Mouse (Mus musculus): ENCODE data around the gene Clpp. TPM values are rescaled to one million over a fixed set of nuclear protein-coding genes. Genes with fewer than 3 reads are reported as not detected.

Gene Clpp
- polyA plus RNA-seq, 1 experiment from 2014 or later, result 177 TPM

GRCm38 (mm10) chr17:56988921-56989430 is 1.1 kb upstream of the Clpp start:
- Histone ChIP-seq H3K9me3 (replicated peaks) (no peaks in the 10 kb centered on the region), H3K4me2 (peak overlapping the region; percentile 81), H3K36me3 (peaks cover 18% of the 10 kb centered on the region), H3K27me3 (replicated peaks) (no peaks in the 10 kb centered on the region), H3K27ac (replicated peaks) (peak overlapping the region; percentile 86), H3K4me3 (replicated peaks) (peak overlapping the region; percentile 91), H3K9ac (replicated peaks) (peak overlapping the region; percentile 89; the same call in 1 of the 2 replicates), H3K4me1 (peaks cover 22% of the 10 kb centered on the region)
- 69% methylated on average over 7 of the region's 7 CpGs for whole genome bisulfite sequencing
- ATAC-seq (ENCODE audit: low FRiP score), result no peak

- Histone ChIP-seq H3K9ac (replicated peaks) (peak overlapping the region; percentile 89), H3K27me3 (replicated peaks) (no peaks in the 10 kb centered on the region), H3K4me2 (peak overlapping the region; percentile 81), H3K36me3 (peaks cover 24% of the 10 kb centered on the region), H3K27ac (replicated peaks) (peak overlapping the region; percentile 86), H3K4me3 (replicated peaks) (peak overlapping the region; percentile 91), H3K9me3 (replicated peaks) (no peaks in the 10 kb centered on the region), H3K4me1 (peaks cover 22% of the 10 kb centered on the region)
- WGBS, result 2% methylated on average over 25 of the region's 25 CpGs
- ATAC-seq (ENCODE audit: low FRiP score), result peak; percentile 94
Observed at GRCm38 (mm10) chr17:56989467-56990114, 514 bp upstream of the Clpp start.

GRCm38 (mm10) chr17:56990966-56991365 is 861 bp downstream of the Clpp start:
- 77% methylated on average over 2 of the region's 2 CpGs for WGBS
- no peaks in the 10 kb centered on the region for H3K9me3 ChIP-seq (replicated peaks)
- peaks cover 37% of the 10 kb centered on the region for H3K36me3 ChIP-seq
- H3K27me3 ChIP-seq (replicated peaks), result no peaks in the 10 kb centered on the region
- peak overlapping the region; percentile 91 for H3K4me3 ChIP-seq (replicated peaks)
- H3K9ac ChIP-seq (replicated peaks), result peak overlapping the region; percentile 89
- H3K27ac ChIP-seq (replicated peaks), result no peak overlapping the region
- no peak for ATAC-seq (ENCODE audit: low FRiP score)
- H3K4me1 ChIP-seq, result peaks cover 22% of the 10 kb centered on the region
- H3K4me2 ChIP-seq, result peak overlapping the region; percentile 81

- Histone ChIP-seq H3K4me1 (peaks cover 39% of the 10 kb centered on the region), H3K9ac (replicated peaks) (no peak overlapping the region), H3K4me2 (no peak overlapping the region), H3K27me3 (replicated peaks) (no peaks in the 10 kb centered on the region), H3K9me3 (replicated peaks) (no peaks in the 10 kb centered on the region), H3K36me3 (peaks cover 47% of the 10 kb centered on the region), H3K4me3 (replicated peaks) (no peak overlapping the region), H3K27ac (replicated peaks) (no peak overlapping the region)
- WGBS, result 94% methylated on average over 8 of the region's 8 CpGs
- no peak for ATAC-seq (ENCODE audit: low FRiP score)
Observed at GRCm38 (mm10) chr17:56995046-56995445, 4.9 kb downstream of the Clpp start.

- Histone ChIP-seq H3K9me3 (replicated peaks) (no peaks in the 10 kb centered on the region), H3K9ac (replicated peaks) (no peak overlapping the region), H3K27ac (replicated peaks) (no peak overlapping the region), H3K4me2 (peak overlapping the region; percentile 78), H3K27me3 (replicated peaks) (no peaks in the 10 kb centered on the region), H3K36me3 (peaks cover 55% of the 10 kb centered on the region), H3K4me3 (replicated peaks) (peak overlapping the region; percentile 84; the same call in 1 of the 2 replicates), H3K4me1 (peaks cover 31% of the 10 kb centered on the region)
- ATAC-seq (ENCODE audit: low FRiP score), result no peak; the same call in 1 of the 2 replicates
- 77% methylated on average over 2 of the region's 2 CpGs for WGBS
Observed at GRCm38 (mm10) chr17:56996506-56996905, 6.4 kb downstream of the Clpp start.

- WGBS, result under 1% methylated on average over 38 of the region's 38 CpGs
- Histone ChIP-seq H3K9me3 (replicated peaks) (no peaks in the 10 kb centered on the region), H3K4me1 (peaks cover 28% of the 10 kb centered on the region), H3K9ac (replicated peaks) (peak within 1 kb of the TSS; percentile 78), H3K4me3 (replicated peaks) (peak within 1 kb of the TSS; percentile 84), H3K36me3 (peaks cover 56% of the 10 kb centered on the region), H3K27me3 (replicated peaks) (no peaks in the 10 kb centered on the region), H3K4me2 (peak within 1 kb of the TSS; percentile 78), H3K27ac (replicated peaks) (peak within 1 kb of the TSS; percentile 90)
- peak; percentile 97 for ATAC-seq (ENCODE audit: low FRiP score)
Observed at GRCm38 (mm10) chr17:56997029-56997667, 7.0 kb downstream of the Clpp start, which contains the start of gene Alkbh7. Alkbh7 (plus strand) TSS chr17:56997339.

GRCm38 (mm10) chr17:56999414-56999813 is 9.3 kb downstream of the Clpp start:
- H3K9me3 ChIP-seq (replicated peaks), result no peaks in the 10 kb centered on the region
- H3K36me3 ChIP-seq, result peaks cover 55% of the 10 kb centered on the region
- H3K27me3 ChIP-seq (replicated peaks), result no peaks in the 10 kb centered on the region
- no peak overlapping the region for H3K4me2 ChIP-seq
- ATAC-seq (ENCODE audit: low FRiP score), result no peak
- H3K4me3 ChIP-seq (replicated peaks), result no peak overlapping the region
- WGBS, result 94% methylated on average over 9 of the region's 9 CpGs
- no peak overlapping the region for H3K27ac ChIP-seq (replicated peaks)
- no peak overlapping the region for H3K9ac ChIP-seq (replicated peaks)
- peaks cover 20% of the 10 kb centered on the region for H3K4me1 ChIP-seq

- ATAC-seq (ENCODE audit: low FRiP score), result no peak
- Histone ChIP-seq H3K27me3 (replicated peaks) (no peaks in the 10 kb centered on the region), H3K4me3 (replicated peaks) (no peak within 1 kb of the TSS)
Observed at GRCm38 (mm10) chr17:56999968-57000609, 10.0 kb downstream of the Clpp start, which contains the start of gene Pspn. Pspn (minus strand) TSS chr17:57000018.

GRCm38 (mm10) chr17:57001228-57001627 is 11.1 kb downstream of the Clpp start:
- Histone ChIP-seq H3K4me2 (no peak overlapping the region), H3K9me3 (replicated peaks) (no peaks in the 10 kb centered on the region), H3K4me1 (peaks cover 20% of the 10 kb centered on the region), H3K9ac (replicated peaks) (no peak overlapping the region), H3K4me3 (replicated peaks) (no peak overlapping the region), H3K27me3 (replicated peaks) (no peaks in the 10 kb centered on the region), H3K27ac (replicated peaks) (no peak overlapping the region), H3K36me3 (peaks cover 56% of the 10 kb centered on the region)
- ATAC-seq (ENCODE audit: low FRiP score), result no peak
- 77% methylated on average over 8 of the region's 8 CpGs for WGBS

More at GRCm38 (mm10) chr17:56999968-57000609, 10.0 kb downstream of the Clpp start, which contains the start of gene Pspn:
- peaks cover 20% of the 10 kb centered on the region for H3K4me1 ChIP-seq
- 84% methylated on average over 9 of the region's 9 CpGs for WGBS
- H3K9ac ChIP-seq (replicated peaks), result no peak within 1 kb of the TSS
- peaks cover 55% of the 10 kb centered on the region for H3K36me3 ChIP-seq
- no peaks in the 10 kb centered on the region for H3K9me3 ChIP-seq (replicated peaks)
- H3K27ac ChIP-seq (replicated peaks), result no peak within 1 kb of the TSS
- no peak within 1 kb of the TSS for H3K4me2 ChIP-seq

GRCm38 (mm10) chr17:57003994-57004393 is 13.9 kb downstream of the Clpp start:
- Histone ChIP-seq H3K27me3 (replicated peaks) (no peaks in the 10 kb centered on the region), H3K4me3 (replicated peaks) (no peak overlapping the region), H3K27ac (replicated peaks) (no peak overlapping the region), H3K9ac (replicated peaks) (no peak overlapping the region), H3K4me2 (no peak overlapping the region), H3K36me3 (peaks cover 80% of the 10 kb centered on the region), H3K4me1 (no peaks in the 10 kb centered on the region), H3K9me3 (replicated peaks) (no peaks in the 10 kb centered on the region)
- ATAC-seq (ENCODE audit: low FRiP score), result no peak
- 95% methylated on average over 7 of the region's 7 CpGs for WGBS

- no peak for ATAC-seq (ENCODE audit: low FRiP score)
- Histone ChIP-seq H3K27me3 (replicated peaks) (no peaks in the 10 kb centered on the region), H3K9me3 (replicated peaks) (no peaks in the 10 kb centered on the region), H3K27ac (replicated peaks) (no peak overlapping the region), H3K9ac (replicated peaks) (no peak overlapping the region), H3K4me1 (peaks cover 21% of the 10 kb centered on the region), H3K4me2 (no peak overlapping the region), H3K36me3 (peaks cover 69% of the 10 kb centered on the region), H3K4me3 (replicated peaks) (no peak overlapping the region)
- WGBS, result 95% methylated on average over 13 of the region's 13 CpGs
Observed at GRCm38 (mm10) chr17:57007137-57007905, 17.2 kb downstream of the Clpp start.
